Mouse (Mus musculus): Measurements from ENCODE around the gene Ttc28. TPM values are rescaled to one million over a fixed set of nuclear protein-coding genes. Genes with fewer than 3 reads are reported as not detected.

The Ttc28 gene
- total RNA-seq, 2 experiments from 2014 or later, result 0.50 to 2.0 TPM

DNA sequence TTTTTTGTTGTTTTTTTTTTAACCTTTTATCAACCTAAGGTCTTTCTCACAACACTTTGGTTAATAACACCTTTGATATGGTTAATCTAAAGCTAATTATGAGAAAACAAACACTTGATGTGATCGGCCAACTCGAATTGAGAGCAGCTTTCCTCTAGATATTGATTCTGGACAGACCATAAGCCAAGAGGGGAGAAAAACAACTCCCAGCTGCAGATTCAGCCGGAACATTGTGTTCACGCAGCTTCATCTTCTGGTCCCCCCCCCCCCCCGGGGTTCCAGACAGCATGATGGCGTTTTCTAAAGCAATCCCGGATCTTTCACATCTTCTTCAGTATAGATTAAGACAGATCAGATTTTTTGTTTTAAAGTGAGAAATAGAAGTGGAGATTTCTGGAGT is 194.4 kb downstream of the Ttc28 start:
- no peak for ATAC-seq (replicated peaks; ENCODE audit: poor library complexity)

DNA sequence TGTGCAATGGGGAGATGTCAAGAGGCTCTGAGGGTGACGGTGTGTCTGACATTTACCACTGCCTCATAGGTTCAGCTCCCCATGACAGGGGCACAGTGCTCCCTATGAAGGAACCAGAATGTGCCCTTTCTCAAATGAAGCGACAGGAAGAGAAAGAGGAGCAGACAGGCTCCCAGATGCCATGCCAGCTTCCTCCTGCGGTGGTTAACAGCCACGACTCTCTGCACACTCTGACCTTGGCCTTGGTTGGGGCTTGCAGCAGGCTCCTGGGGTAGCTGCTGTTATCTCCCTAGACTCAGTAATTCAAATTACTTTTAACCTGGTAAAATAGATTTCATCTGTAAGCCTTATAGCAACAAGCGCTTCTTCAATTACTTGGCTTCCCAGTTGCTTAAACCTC is 196.2 kb downstream of the Ttc28 start:
- ATAC-seq (replicated peaks; ENCODE audit: poor library complexity), result 0 out of 2 replicates have a peak, but pooled peaks have one; percentile 29

DNA sequence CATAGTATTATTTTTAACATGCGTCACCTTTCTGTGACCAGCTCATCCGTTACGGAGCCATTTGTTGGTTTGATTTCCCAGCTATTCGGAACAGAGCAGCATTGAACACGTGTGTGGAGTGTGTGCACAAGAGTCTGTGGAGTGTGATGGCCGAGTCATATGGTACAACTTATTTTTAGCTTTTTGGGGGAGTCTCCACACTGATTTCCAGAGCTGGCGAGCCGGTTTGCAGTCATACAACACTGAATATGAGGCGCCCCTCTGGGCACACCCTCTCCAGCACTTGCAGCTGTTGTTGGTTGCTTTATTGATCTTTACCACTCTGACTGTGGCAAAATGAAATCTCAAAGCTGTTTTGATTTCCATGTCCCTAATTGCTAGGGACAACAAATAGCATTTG is 197.7 kb downstream of the Ttc28 start:
- ATAC-seq (replicated peaks; ENCODE audit: poor library complexity), result no peak

DNA sequence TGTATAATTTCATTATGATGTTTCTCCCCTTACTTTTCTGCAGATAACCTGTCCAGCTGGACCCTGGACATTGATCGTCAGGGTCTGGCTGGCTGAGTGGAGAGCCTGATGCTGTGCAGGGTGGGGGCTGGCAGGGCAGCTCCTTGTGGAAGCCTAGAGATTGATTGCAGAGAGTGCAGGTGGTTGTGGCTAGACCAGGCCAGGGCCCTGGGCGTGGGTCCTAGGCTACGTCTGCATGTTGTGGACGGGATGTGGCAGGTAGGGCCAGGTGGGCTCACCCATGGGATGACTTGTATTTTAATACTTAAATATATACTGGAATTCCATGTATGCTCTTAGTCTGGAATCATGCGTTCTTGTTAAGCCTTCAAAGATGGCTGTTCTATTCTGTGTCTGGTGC is 201.0 kb downstream of the Ttc28 start:
- ATAC-seq (replicated peaks; ENCODE audit: poor library complexity), result no peak

DNA sequence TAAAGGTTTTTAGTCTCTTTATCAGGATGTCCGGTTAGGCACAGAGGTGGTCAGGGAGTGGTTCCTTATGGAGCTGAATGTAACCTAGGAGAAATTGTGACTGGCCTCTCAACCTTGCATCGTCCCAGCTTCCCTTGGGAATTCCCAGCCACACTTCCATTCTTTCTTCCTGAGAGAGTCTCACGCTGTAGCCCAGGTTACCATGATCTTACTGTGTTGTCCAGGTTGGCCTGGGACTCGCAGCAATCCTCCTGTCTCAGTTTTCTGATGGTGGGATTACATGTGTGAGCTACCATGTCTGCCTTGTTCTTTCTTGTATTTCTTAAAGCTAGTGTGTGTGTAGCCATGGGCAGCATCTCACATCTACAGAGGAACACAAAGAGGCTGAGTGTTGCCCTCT is 206.2 kb downstream of the Ttc28 start:
- no peak for ATAC-seq (replicated peaks; ENCODE audit: poor library complexity)

DNA sequence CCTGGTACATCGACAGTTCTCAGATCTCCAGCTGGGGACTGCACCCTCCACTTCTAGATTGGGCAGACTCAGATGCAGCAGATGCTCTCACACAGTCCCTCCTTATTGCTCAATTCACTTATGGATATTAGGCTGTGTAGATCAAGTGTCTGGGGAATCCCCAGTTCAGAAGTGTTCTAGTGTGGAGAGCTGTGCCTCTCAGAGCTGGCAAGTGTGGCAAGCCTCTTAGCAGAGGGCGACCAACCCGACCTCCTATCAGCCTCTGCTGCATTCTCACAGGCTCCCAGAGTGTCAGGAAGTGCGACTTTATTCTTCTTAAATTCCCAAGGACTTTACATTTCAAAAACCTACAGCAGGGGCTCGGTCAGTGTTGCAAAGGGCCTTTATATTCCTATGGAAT is 217.1 kb downstream of the Ttc28 start:
- no peak for ATAC-seq (replicated peaks; ENCODE audit: poor library complexity)

DNA sequence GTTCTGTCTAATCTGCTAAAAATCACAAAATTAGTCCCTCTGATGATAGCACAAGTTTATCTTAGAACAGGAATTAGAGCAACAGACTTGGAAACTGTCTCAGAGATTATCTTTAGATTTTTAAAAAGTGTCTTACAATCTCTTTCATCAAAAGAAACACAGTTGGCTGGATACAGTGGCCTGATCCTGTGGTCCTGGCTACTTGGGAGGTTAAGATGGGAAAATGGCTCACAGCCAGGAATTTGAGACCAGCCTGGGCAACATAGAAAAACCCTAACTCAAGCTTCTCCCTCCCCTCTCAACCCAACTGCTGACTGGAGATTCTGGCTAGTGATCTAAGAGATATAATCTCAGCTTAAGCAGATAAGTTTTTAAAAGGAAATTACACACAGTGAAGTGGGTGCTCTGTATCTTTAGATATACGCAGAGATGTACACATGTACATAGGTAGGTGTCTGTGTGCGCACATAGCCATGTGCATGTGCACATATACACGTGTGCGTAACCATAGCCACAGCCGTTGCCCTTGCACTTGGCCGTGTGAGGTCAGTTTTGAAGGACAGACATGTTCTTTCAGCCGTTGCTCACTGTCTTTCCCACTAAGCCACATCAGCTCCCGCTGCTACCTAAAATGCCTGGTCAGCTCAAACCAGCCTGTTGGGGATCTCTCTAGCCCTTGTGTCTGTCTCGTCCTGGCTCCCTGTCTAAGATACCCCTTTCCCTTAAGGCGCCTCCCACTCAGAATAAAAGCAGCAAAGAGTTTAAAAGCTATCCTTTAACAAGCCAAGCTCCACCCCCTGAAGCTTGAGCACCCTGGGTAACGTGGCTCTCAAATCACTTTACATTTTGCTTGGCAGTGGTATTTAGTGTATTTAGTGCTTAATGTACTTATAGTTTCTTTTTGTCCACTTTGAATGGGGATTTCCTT is 217.9 kb downstream of the Ttc28 start:
- no peak for ATAC-seq (replicated peaks; ENCODE audit: poor library complexity)

DNA sequence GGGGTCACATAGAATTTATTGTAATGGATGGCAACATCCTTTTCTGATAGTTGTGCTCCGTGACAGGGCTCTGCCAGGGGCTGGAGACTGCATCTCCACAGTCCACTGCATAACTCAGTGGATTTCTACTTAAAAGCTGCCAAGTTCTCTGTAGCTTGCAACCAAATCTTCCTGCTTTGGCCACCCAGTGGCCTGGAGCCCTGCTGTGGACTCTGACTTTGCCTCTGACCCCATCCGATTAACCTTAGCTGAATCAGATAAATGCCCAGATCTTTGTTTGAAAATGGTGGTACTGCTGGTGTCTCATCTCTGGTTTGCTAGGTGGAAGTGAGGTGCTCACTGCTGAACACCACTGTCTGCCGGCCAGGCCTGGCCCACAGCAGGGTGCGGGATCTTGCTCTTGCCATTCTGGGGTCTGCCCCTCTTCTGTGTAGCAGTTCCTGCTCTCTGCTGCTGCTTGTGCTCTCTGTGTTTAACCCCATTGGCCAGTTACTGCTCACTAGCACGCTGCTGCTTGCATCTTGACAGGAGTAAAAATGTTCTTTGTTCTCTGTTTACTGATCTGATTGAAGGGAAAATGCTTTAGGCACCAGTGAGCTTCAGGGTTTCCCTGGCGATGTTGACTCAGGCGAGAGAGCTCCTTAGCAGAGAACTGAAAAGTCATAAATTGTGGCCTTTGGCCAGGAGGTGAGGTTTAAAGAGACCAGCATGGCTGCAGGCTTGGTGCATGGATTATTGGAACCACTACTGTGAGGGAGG is 219.1 kb downstream of the Ttc28 start:
- ATAC-seq (replicated peaks; ENCODE audit: poor library complexity), result no peak

DNA sequence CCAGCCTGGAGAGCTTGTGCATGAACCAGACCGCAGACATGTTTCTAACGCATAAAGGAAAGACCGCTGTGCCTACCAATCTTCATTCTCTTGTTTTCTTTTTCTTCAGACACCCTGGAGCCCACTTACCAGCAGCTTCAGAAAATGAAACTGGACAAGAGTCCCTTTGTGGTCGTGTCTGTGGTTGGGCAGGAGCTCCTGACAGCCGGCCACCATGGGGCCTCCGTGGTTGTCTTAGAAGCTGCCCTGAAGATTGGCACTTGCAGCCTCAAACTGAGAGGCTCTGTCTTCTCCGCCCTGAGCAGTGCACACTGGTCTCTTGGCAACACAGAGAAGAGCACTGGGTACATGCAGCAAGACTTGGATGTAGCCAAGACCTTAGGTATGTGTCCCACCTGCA is 221.0 kb downstream of the Ttc28 start:
- ATAC-seq (replicated peaks; ENCODE audit: poor library complexity), result peak; percentile 23; the same call in 1 of the 2 replicates

DNA sequence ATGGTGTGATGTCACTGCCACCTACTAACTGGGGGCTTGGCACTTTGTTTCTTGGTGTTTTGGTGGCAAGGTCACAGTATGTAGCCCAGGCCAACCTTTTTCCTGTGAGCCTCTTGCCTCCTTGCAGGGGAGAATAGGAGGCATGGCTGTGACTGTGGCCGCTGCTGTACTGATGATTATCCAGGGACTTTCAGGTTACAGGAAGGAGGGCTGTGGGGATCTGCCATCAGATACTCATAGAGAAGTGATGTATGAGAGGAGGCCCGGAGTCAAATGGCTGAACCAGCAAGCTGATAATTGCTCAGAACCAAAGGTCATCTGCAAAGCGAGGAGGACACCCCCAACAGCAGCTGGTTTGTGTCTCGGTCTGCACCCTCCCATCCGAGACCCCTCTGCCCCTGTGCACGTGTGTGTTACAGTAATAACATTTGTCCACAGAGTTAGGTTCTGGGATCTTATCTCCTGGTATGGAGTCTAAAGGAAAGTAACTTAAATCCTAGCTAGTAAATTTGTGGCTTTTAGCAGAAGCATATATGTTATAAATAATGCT is 221.9 kb downstream of the Ttc28 start:
- no peak for ATAC-seq (replicated peaks; ENCODE audit: poor library complexity)

DNA sequence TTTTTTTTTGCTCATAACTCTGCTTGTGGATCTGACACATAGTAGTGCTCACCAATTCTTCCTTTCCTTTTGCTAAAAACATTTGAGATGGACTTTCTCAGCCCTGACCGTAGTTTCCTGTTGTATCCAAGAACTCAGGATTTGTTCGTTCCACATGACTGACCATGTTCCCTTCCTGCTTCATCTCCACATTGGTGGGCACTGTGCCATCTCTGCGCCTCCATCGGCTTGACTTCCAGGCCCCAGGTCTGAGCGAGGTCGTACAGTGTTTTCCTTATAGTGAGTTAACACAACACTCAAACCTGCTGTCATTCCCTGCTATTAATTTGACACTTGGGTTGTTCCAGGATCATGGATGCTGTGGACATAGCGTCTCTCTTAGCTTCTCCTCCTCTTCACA is 225.2 kb downstream of the Ttc28 start:
- no peak for ATAC-seq (replicated peaks; ENCODE audit: poor library complexity)

DNA sequence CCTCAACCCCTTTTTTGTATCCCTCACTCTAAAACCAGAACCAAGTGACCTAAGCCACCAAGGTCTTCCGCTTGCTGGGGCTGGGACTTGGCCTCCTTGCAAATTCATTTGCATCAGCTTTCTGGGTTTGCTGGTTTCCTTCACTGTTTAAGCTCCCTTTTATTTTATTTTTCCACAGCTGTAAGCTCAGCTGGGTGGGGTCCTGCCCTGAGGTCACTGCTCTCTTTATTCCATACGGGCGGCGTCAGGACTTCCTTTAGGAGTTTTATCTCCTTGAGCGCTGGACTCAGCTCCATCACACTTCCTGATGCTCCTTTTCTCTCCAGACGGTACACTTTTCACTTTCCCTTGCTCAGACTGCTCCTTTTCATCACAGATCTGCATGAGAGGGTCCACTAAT is 231.8 kb downstream of the Ttc28 start:
- no peak for ATAC-seq (replicated peaks; ENCODE audit: poor library complexity)

DNA sequence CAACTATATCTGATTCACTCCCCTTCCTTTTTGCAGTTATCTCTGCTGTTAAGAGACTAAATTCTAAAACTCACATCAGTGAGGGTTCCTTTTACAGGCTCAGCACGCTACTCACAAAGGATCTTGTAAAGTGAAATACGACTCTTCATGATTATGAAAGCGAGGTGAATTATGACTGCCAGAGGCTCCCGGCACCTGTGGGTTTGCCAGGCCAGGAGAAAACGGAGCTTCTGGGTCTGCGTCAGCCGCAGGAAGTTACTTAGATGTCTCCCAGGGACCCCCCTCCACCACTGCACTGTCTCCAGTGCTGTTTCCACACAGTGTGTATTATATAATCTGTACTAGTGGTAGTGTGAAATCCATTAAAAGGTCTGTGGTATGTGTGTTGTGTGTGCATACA is 233.6 kb downstream of the Ttc28 start:
- no peak; the same call in 1 of the 2 replicates for ATAC-seq (replicated peaks; ENCODE audit: poor library complexity)

DNA sequence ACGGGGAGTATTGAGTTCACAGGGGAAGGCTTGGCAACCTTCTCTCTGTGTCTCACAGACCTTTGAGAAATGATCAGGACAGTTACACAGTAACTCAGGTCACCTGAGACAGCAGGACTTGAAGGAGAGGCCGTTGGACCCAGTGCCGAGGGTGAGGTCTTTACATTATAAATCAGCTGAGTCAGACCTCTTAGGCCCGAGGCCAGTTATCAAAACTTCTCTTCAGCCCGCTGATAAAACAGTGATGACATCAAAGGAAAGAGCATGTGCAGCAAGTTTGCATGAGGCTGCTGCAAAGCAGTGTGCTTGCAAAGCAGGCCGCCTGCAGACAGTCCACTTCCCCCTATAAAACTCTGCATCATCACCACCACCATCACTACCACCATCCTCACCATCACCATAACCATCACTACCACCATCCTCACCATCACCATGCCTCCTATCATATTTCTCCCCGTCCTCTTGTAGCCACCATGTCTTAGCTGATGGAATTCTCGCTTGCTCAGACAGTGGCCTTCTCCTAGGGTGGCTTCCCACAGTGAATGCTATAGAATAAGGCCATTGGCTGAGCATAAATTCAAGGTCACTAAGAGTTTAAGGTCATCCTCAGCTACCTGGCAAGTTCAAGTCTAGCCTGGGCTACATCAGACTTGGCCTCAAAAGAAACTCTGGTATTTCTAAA is 234.2 kb downstream of the Ttc28 start:
- peak; percentile 21 for ATAC-seq (replicated peaks; ENCODE audit: poor library complexity)

DNA sequence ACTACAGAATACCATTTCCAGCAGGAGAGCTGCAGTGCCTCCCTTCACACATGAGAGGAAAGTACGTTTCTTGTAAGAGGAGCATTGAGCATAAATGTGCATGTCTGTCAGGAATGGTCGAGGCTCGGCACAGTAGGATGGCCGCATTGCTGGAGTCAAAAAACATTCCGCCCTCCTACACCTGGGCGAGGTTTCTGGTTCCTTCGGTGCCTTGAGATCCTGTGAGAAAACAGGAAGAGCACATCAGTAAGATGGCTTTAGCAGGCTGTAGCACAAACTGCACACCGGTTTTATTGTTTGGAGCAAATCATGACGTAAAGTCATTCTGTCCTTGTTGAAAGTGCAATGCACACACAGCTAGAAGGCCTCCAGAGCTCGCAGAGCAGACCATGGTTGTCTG is 235.0 kb downstream of the Ttc28 start:
- no peak for ATAC-seq (replicated peaks; ENCODE audit: poor library complexity)

DNA sequence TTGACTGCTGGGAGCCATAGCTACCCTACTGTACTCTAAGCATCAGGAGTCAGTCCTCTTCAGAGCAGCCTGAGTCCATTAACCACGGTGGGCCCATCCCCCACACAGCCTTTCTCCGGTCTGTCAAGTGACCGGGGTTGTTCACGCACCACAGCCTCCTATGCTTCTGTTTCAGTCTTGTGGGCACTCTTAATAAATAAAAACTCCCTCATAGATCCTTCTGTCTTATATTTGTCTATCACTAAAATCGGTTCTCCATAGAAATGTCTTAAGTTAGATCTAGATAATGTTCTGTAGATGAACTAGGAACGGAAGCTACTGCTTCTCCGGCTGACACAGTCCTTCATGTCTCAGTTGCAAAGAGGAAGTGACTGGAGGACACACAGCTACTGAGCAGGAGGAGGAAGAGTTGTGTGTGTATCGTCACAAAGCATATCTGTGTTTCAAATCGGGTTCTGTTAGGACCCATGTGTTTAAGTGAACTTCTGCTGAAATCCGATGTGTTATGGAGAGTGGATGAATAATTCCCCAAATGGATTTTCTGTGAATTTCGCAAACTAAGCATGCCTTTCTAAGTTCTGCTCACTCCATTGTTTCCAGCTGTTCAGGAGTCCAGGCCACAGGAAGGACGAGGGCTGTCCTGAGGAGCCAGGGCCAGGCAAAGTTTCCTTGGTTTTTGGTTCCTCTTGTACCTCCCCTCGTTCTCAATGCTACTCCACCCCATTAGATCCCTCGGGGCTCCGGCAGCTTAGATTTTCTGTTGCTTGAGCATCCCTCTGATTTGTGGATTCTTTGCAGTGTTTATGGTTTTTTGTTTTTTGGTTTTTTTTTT is 236.1 kb downstream of the Ttc28 start:
- peak; percentile 72 for ATAC-seq (replicated peaks; ENCODE audit: poor library complexity)

DNA sequence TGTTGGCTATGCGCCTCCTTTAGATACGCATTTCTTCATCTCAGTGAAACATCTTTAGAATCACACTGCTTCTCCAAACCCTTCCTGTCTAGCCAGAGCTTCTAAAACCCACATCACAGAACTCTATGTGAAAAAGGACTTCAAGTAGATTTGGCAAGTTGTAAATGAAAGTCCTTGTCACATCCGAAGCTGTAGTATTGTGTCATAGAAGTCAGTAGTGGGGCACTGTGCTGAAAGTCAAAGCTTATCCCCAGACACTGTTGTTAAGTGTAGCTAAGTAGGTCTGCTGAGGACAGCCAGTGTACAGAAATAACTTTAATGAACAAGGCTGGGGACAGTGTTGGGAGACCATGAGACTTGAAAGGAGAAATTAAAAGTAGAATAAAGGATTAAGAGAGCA is 240.2 kb downstream of the Ttc28 start:
- ATAC-seq (replicated peaks; ENCODE audit: poor library complexity), result no peak

DNA sequence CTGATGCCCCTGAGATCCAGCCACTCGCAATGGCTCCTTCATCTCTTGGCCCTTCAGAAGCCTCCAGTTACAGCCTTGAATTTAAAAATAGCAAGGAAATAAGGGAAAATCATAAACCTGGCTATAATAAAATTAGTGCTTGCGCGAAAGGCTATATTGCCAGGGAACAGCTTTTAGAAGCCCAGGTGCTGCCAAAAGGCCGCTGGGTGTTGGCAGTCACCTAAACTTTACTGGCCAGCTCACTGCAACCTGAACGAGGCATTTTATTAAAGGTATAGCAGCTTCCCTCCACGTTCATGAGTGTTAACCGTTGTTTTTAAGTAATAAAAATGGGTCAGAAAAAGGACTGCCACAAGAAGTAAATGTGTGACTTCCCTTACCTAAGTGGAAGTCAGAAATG is 240.7 kb downstream of the Ttc28 start:
- ATAC-seq (replicated peaks; ENCODE audit: poor library complexity), result no peak

DNA sequence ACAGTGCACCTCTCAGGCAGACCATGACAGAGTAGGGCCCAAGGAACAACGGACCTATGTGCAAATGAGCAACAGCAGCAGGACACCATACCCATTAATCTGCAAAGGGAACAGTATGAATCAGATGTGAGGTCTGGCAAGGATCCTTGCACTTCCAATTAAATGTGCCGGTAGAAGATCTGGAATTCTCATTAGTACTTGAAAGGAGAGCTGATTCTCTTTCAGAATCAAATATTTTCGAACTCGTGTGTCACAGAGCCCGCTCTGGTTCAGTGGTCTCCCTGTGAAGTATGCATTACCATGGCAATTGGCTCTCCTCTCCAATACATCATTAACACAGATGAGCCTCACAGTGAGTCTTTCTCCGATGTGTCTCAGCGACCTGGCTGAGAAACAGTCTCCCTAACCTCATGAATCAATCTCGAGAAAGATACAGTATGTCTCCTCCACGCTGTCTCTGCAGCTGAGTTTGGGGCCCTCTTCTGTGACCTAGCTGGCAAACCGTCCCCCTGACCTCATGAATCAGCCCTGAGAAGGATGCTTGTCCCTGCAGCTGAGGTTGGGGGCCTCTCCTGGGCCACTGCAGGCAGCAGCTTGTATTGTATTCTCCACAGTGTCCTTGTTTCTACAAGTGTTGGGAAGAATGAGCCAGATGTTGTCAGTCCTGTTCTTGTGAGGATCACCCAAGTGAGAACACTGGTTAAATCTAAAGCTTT is 241.3 kb downstream of the Ttc28 start:
- ATAC-seq (replicated peaks; ENCODE audit: poor library complexity), result no peak
